Mouse (Mus musculus) megakaryocyte, embryonic 14.5 days (primary cell): ENCODE results near the gene Il27.

Experiments used
- FLI1 ChIP-seq: IDR thresholded peaks from 2 replicates; pipeline ENCODE4 v1.6.1; 2012; ENCODE audit warnings: low read length, inconsistent platforms, mixed read lengths
- GATA1 ChIP-seq: IDR thresholded peaks from 3 replicates; pipeline ENCODE4 v1.6.1; 2012; ENCODE audit warnings: mixed read lengths, low read length, inconsistent platforms, borderline replicate concordance

GRCm38 (mm10) chr7:126625369-126625768 lies 30.6 kb upstream of the Il27 start:
- TF ChIP-seq GATA1 (no peak), FLI1 (no peak)
